Mouse (Mus musculus): ENCODE results near the gene Rsl1d1.

DNA sequence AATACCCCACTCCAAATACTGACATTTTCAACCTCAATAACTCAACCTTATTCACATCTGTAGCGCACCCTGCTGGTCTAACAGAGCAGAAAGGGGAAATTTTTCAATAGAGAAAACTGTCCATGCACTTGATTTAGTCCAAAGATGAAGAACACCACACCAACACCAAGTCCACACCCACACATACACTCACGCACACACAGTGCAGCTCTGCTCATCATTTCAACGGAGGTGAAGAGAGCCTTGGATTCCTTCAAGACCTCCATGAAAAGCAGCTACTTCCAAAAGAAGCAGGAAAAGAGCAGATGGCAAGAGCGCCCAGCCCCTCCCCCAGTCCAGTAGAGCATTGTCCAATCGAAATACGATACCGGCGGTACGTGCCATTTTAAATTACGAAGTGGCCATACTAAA lies 28.5 kb downstream of the Rsl1d1 start:
- TF ChIP-seq POLR2A (IDR thresholded peaks at IDR 0.05; ENCODE audit: insufficient read depth, low read depth, low read length) (no peak), CTCF (IDR thresholded peaks at IDR 0.05; ENCODE audit: insufficient read depth, low read depth, low read length) (no peak)
